Mouse (Mus musculus) MEL (cell line): ENCODE measurements around the gene Slc24a4. TPM values are rescaled to one million over a fixed set of nuclear protein-coding genes. Genes with fewer than 3 reads are reported as not detected.

ENCODE experiments used
- DNase-seq: peaks from one replicate; pipeline ENCODE4 v3.0.0; 2011; ENCODE audit warnings: low read depth, low spot score
- H3K27ac ChIP-seq: 2 replicates; pipeline ENCODE4 v1.5.1; 2012; ENCODE audit warnings: low read depth, mild to moderate bottlenecking, control low read depth, low read length, moderate library complexity; ENCODE audit not compliant: control insufficient read depth
- H3K27me3 ChIP-seq, 2 experiments: fragments of 150-350 bp in 1 of 2; sonication (generic) in 1 of 2; 2 replicates each; pipeline ENCODE4 v1.6.1; 2012; ENCODE audit warnings: low read length in 2 of 2, mild to moderate bottlenecking in 2 of 2, improper control_type of control experiment in 1 of 2, moderate library complexity in 1 of 2; ENCODE audit not compliant: insufficient read depth in 2 of 2, control insufficient read depth in 1 of 2
- H3K36me3 ChIP-seq, 2 experiments: 2 replicates each; pipeline ENCODE4 v1.6.1; 2012 to 2014; ENCODE audit warnings: low read length in 2 of 2, improper control_type of control experiment in 1 of 2, inconsistent platforms in 1 of 2, mild to moderate bottlenecking in 1 of 2; ENCODE audit not compliant: insufficient read depth in 2 of 2, control insufficient read depth in 1 of 2
- H3K4me1 ChIP-seq, 2 experiments: fragments of 150-350 bp in 1 of 2; sonication (generic) in 1 of 2; 2 replicates each; pipeline ENCODE4 v1.6.1; 2012; ENCODE audit warnings: low read length in 2 of 2, improper control_type of control experiment in 1 of 2, mild to moderate bottlenecking in 1 of 2; ENCODE audit not compliant: insufficient read depth in 2 of 2, control insufficient read depth in 1 of 2
- H3K4me3 ChIP-seq, 2 experiments: fragments of 150-350 bp in 1 of 2; sonication (generic) in 1 of 2; 2 replicates each; pipeline ENCODE4 v1.5.1; 2012; ENCODE audit warnings: low read depth in 2 of 2, low read length in 2 of 2, mild to moderate bottlenecking in 2 of 2, moderate library complexity in 2 of 2, control low read depth in 1 of 2, improper control_type of control experiment in 1 of 2; ENCODE audit not compliant: control insufficient read depth in 1 of 2, insufficient read depth in 1 of 2
- H3K79me2 ChIP-seq: 2 replicates; pipeline ENCODE4 v1.6.1; 2012; ENCODE audit warnings: mild to moderate bottlenecking, low read length, moderate library complexity; ENCODE audit not compliant: control insufficient read depth, poor library complexity, insufficient read depth
- H3K9ac ChIP-seq: 2 replicates; pipeline ENCODE4 v1.6.1; 2012; ENCODE audit warnings: low read depth, mild to moderate bottlenecking, control low read depth, low read length, moderate library complexity; ENCODE audit not compliant: control insufficient read depth, poor library complexity, severe bottlenecking
- H3K9me3 ChIP-seq: fragments of 150-350 bp; sonication (generic); replicated peaks from 2 replicates; pipeline ENCODE4 v1.6.1; 2012; ENCODE audit warnings: mild to moderate bottlenecking, low read length, improper control_type of control experiment, moderate library complexity; ENCODE audit not compliant: insufficient read depth
- BHLHE40 ChIP-seq: IDR thresholded peaks from 2 replicates; pipeline ENCODE4 v1.6.1; 2012; ENCODE audit warnings: low read depth, mild to moderate bottlenecking, inconsistent platforms, low read length, improper control_type of control experiment, borderline replicate concordance
- CHD1 ChIP-seq: IDR thresholded peaks from 2 replicates; pipeline ENCODE4 v1.6.1; 2012; ENCODE audit warnings: low read depth, mild to moderate bottlenecking, inconsistent platforms, low read length, improper control_type of control experiment
- CHD2 ChIP-seq: IDR thresholded peaks from 2 replicates; pipeline ENCODE4 v1.6.1; 2011; ENCODE audit warnings: low read length, improper control_type of control experiment
- CTCF ChIP-seq, 3 experiments: IDR thresholded peaks in 2 of 3; conservative IDR thresholded peaks in 1 of 3; 2 replicates each; pipeline ENCODE4 v1.5.1; 2011 to 2012; ENCODE audit warnings: low read length in 3 of 3, low read depth in 2 of 3, mild to moderate bottlenecking in 2 of 3, improper control_type of control experiment in 1 of 3, inconsistent platforms in 1 of 3, mixed read lengths in 1 of 3, moderate library complexity in 1 of 3; ENCODE audit not compliant: control insufficient read depth in 1 of 3, insufficient read depth in 1 of 3, poor library complexity in 1 of 3, severe bottlenecking in 1 of 3
- E2F4 ChIP-seq: IDR thresholded peaks from 2 replicates; pipeline ENCODE4 v1.6.1; 2011; ENCODE audit warnings: low read depth, low read length, improper control_type of control experiment, borderline replicate concordance
- EP300 ChIP-seq, 2 experiments: IDR thresholded peaks; 2 replicates each; pipeline ENCODE4 v1.6.1; 2011; ENCODE audit warnings: improper control_type of control experiment in 2 of 2, low read length in 2 of 2, low read depth in 1 of 2, mild to moderate bottlenecking in 1 of 2
- ETS1 ChIP-seq: IDR thresholded peaks from 2 replicates; pipeline ENCODE4 v1.6.1; 2012; ENCODE audit warnings: low read depth, mild to moderate bottlenecking, inconsistent platforms, low read length, improper control_type of control experiment, moderate library complexity
- GABPA ChIP-seq: IDR thresholded peaks from 2 replicates; pipeline ENCODE4 v1.6.1; 2012; ENCODE audit warnings: low read depth, mild to moderate bottlenecking, inconsistent platforms, low read length, improper control_type of control experiment, moderate library complexity
- HCFC1 ChIP-seq: IDR thresholded peaks from 2 replicates; pipeline ENCODE4 v1.6.1; 2012; ENCODE audit warnings: low read depth, mild to moderate bottlenecking, inconsistent platforms, low read length, improper control_type of control experiment, moderate library complexity
- JUND ChIP-seq: IDR thresholded peaks from 2 replicates; pipeline ENCODE4 v1.6.1; 2011; ENCODE audit warnings: low read depth, mild to moderate bottlenecking, improper control_type of control experiment, low read length
- MAFK ChIP-seq: IDR thresholded peaks from 2 replicates; pipeline ENCODE4 v1.6.1; 2011; ENCODE audit warnings: low read depth, mild to moderate bottlenecking, low read length, improper control_type of control experiment, borderline replicate concordance
- MAX ChIP-seq: IDR thresholded peaks from 2 replicates; pipeline ENCODE4 v1.6.1; 2011; ENCODE audit warnings: low read length, improper control_type of control experiment
- MAZ ChIP-seq: IDR thresholded peaks from 2 replicates; pipeline ENCODE4 v1.6.1; 2012; ENCODE audit warnings: low read depth, mild to moderate bottlenecking, inconsistent platforms, low read length, improper control_type of control experiment
- MEF2A ChIP-seq: IDR thresholded peaks from 2 replicates; pipeline ENCODE4 v1.6.1; 2014; ENCODE audit warnings: low read depth, mild to moderate bottlenecking, inconsistent platforms, low read length, improper control_type of control experiment; ENCODE audit not compliant: poor library complexity, insufficient replicate concordance, severe bottlenecking; ENCODE audit errors: extremely low read depth
- MXI1 ChIP-seq: IDR thresholded peaks from 2 replicates; pipeline ENCODE4 v1.6.1; 2011; ENCODE audit warnings: mild to moderate bottlenecking, low read depth, low read length, improper control_type of control experiment
- NELFE ChIP-seq: IDR thresholded peaks from 2 replicates; pipeline ENCODE4 v1.6.1; 2011; ENCODE audit warnings: low read depth, low read length, improper control_type of control experiment
- NRF1 ChIP-seq: IDR thresholded peaks from 2 replicates; pipeline ENCODE4 v1.6.1; 2014; ENCODE audit warnings: low read depth, mild to moderate bottlenecking, inconsistent platforms, low read length, improper control_type of control experiment, moderate library complexity; ENCODE audit not compliant: poor library complexity, insufficient read depth, severe bottlenecking
- POLR2A ChIP-seq, 2 experiments: IDR thresholded peaks; 2 replicates each; pipeline ENCODE4 v1.6.1; 2011 to 2012; ENCODE audit warnings: low read length in 2 of 2, mild to moderate bottlenecking in 2 of 2, control low read depth in 1 of 2, improper control_type of control experiment in 1 of 2, low read depth in 1 of 2, moderate library complexity in 1 of 2; ENCODE audit not compliant: control insufficient read depth in 1 of 2, insufficient read depth in 1 of 2, poor library complexity in 1 of 2
- POLR2AphosphoS2 ChIP-seq: IDR thresholded peaks from 2 replicates; pipeline ENCODE4 v1.6.1; 2011; ENCODE audit warnings: low read length, improper control_type of control experiment
- POLR2AphosphoS5 ChIP-seq: IDR thresholded peaks from 2 replicates; pipeline ENCODE4 v1.6.1; 2012; ENCODE audit warnings: low read depth, borderline replicate concordance, mild to moderate bottlenecking, inconsistent platforms, low read length, moderate library complexity, mixed read lengths
- RAD21 ChIP-seq: IDR thresholded peaks from 2 replicates; pipeline ENCODE4 v1.6.1; 2011; ENCODE audit warnings: mild to moderate bottlenecking, low read depth, low read length, improper control_type of control experiment
- RCOR1 ChIP-seq: IDR thresholded peaks from 2 replicates; pipeline ENCODE4 v1.6.1; 2012; ENCODE audit warnings: low read depth, mild to moderate bottlenecking, inconsistent platforms, low read length, improper control_type of control experiment
- SIN3A ChIP-seq: IDR thresholded peaks from 2 replicates; pipeline ENCODE4 v1.6.1; 2012; ENCODE audit warnings: low read length, improper control_type of control experiment, inconsistent platforms
- TAL1 ChIP-seq: IDR thresholded peaks from 2 replicates; pipeline ENCODE4 v1.6.1; 2012; ENCODE audit warnings: mild to moderate bottlenecking, inconsistent platforms, low read length, moderate library complexity, mixed read lengths
- TBP ChIP-seq: IDR thresholded peaks from 2 replicates; pipeline ENCODE4 v1.8.0; 2011; ENCODE audit warnings: low read depth, low read length, improper control_type of control experiment
- TCF12 ChIP-seq: IDR thresholded peaks from 2 replicates; pipeline ENCODE4 v1.6.1; 2014; ENCODE audit warnings: low read depth, mild to moderate bottlenecking, inconsistent platforms, low read length, improper control_type of control experiment, moderate library complexity
- USF2 ChIP-seq, 2 experiments: IDR thresholded peaks; 2 replicates each; pipeline ENCODE4 v1.6.1; 2011 to 2012; ENCODE audit warnings: improper control_type of control experiment in 2 of 2, low read length in 2 of 2, borderline replicate concordance in 1 of 2, inconsistent platforms in 1 of 2, low read depth in 1 of 2, mild to moderate bottlenecking in 1 of 2; ENCODE audit not compliant: insufficient read depth in 1 of 2
- ZC3H11A ChIP-seq: IDR thresholded peaks from 2 replicates; pipeline ENCODE4 v1.6.1; 2012; ENCODE audit warnings: low read depth, mild to moderate bottlenecking, inconsistent platforms, low read length, improper control_type of control experiment
- ZMIZ1 ChIP-seq: IDR thresholded peaks from 2 replicates; pipeline ENCODE4 v1.6.1; 2012; ENCODE audit warnings: low read depth, mild to moderate bottlenecking, inconsistent platforms, low read length, improper control_type of control experiment, moderate library complexity
- ZNF384 ChIP-seq: IDR thresholded peaks from 2 replicates; pipeline ENCODE4 v1.6.1; 2012; ENCODE audit warnings: low read depth, mild to moderate bottlenecking, inconsistent platforms, low read length, improper control_type of control experiment
- polyA plus RNA-seq, 2 experiments: library from polyadenylated mRNA; stranded (reverse) in 1 of 2; unstranded in 1 of 2; fragments of >175 nt in 1 of 2; fragments of >200 nt in 1 of 2; gene quantifications; 2 replicates each; pipeline versions ENCODE4 v1.2.1 to v1.2.4; 2012; ENCODE audit warnings: low replicate concordance in 2 of 2, low read depth in 1 of 2; ENCODE audit not compliant: insufficient read length in 2 of 2, insufficient read depth in 1 of 2, missing spikeins in 1 of 2
- total RNA-seq: library from RNA; depleted of rRNA; stranded (reverse); fragments of 300-350 nt; gene quantifications from 2 replicates; pipeline ENCODE4 v1.2.3, GENCODE M21; 2012

Slc24a4 gene
- total and polyA plus RNA-seq, 3 experiments: not detected

- no peaks in the 10 kb centered on the region for H3K9me3 ChIP-seq
- TF ChIP-seq TAL1: no peak
- TF ChIP-seq CTCF (IDR thresholded peaks at IDR 0.05 in 2 of 3, conservative IDR thresholded peaks at IDR 0.05 in 1 of 3; ENCODE audit: control insufficient read depth in 1 of 3, insufficient read depth in 1 of 3, low read depth in 2 of 3, low read length in 3 of 3, poor library complexity in 1 of 3, severe bottlenecking in 1 of 3): 0 out of 6 replicates have a peak, but pooled peaks of 1 of the 3 experiments have one; percentile 4
- TF ChIP-seq ZMIZ1: no peak
- TF ChIP-seq, all 39 proteins: peak for 1
- no peak for DNase-seq
- Histone ChIP-seq H3K27me3 (no peaks in the 10 kb centered on the region), H3K27ac (no peak overlapping the region), H3K4me1 (peaks cover 3 to 5% of the 10 kb centered on the region in 2 experiments), H3K79me2 (no peaks in the 10 kb centered on the region), H3K9ac (no peak overlapping the region), H3K36me3 (peaks cover 0 to 5% of the 10 kb centered on the region in 2 experiments; a peak in 2 of 4 replicates), H3K4me3 (no peak overlapping the region)
Observed at GRCm38 (mm10) chr12:102255012-102255411, 126.5 kb downstream of the Slc24a4 start.

DNA sequence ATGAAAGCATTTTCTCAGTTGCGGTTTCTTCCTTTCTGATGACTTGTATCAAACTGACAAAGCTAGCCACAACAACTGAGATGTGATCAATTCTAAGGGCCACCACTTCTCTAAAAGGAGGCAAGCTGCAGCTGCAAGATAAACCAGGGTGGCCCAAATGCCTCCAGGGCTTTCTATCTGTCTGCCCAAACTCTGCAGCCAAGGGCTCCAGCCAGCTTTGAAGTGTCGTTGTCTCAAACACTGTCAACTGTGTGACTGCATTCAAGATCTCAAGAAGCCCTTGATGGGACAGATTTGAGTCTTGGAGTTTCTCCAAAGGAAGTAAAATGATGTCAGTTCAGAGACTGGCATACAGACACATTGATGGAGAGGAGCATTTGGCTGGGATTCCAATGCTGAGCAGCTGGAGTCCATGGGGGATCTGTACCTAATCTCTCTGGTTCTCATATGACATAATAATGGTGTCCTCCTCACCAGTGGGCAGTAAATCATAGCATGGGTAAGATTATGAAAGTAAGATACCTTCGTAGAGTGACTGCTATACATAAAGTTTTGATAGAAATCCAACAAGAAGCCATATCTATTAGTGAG, 130.1 kb downstream of the Slc24a4 start:
- Histone ChIP-seq H3K36me3 (peaks cover 0 to 5% of the 10 kb centered on the region in 2 experiments; a peak in 2 of 4 replicates), H3K9ac (no peak overlapping the region), H3K27me3 (no peaks in the 10 kb centered on the region), H3K4me1 (peaks cover 3 to 5% of the 10 kb centered on the region in 2 experiments), H3K27ac (peak overlapping the region; percentile 24), H3K9me3 (no peaks in the 10 kb centered on the region), H3K79me2 (no peaks in the 10 kb centered on the region), H3K4me3 (no peak overlapping the region)
- peak; percentile 93 for DNase-seq
- TF ChIP-seq SIN3A: peak; percentile 44; the same call in 1 of the 2 replicates
- no peak for TF ChIP-seq USF2 (IDR thresholded peaks at IDR 0.05; ENCODE audit: borderline replicate concordance in 1 of 2, insufficient read depth in 1 of 2, low read depth in 1 of 2, low read length in 2 of 2)
- no peak for TF ChIP-seq NRF1
- peak; percentile 95 to 98 for TF ChIP-seq EP300 (IDR thresholded peaks at IDR 0.05; ENCODE audit: low read depth in 1 of 2, low read length in 2 of 2)
- TF ChIP-seq POLR2A (IDR thresholded peaks at IDR 0.05; ENCODE audit: control insufficient read depth in 1 of 2, insufficient read depth in 1 of 2, low read depth in 1 of 2, low read length in 2 of 2, poor library complexity in 1 of 2): no peak
- peak; percentile 6; the same call in 1 of the 2 replicates for TF ChIP-seq BHLHE40
- TF ChIP-seq MAZ: 0 out of 2 replicates have a peak, but pooled peaks have one; percentile 17
- no peak for TF ChIP-seq POLR2AphosphoS5
- peak; percentile 82 for TF ChIP-seq TBP
- no peak for TF ChIP-seq ZC3H11A
- no peak for TF ChIP-seq ZNF384
- TF ChIP-seq ETS1: peak; percentile 88
- no peak for TF ChIP-seq RAD21
- TF ChIP-seq NELFE: no peak
- no peak for TF ChIP-seq MXI1
- no peak for TF ChIP-seq GABPA
- no peak for TF ChIP-seq CTCF (IDR thresholded peaks at IDR 0.05 in 2 of 3, conservative IDR thresholded peaks at IDR 0.05 in 1 of 3; ENCODE audit: control insufficient read depth in 1 of 3, insufficient read depth in 1 of 3, low read depth in 2 of 3, low read length in 3 of 3, poor library complexity in 1 of 3, severe bottlenecking in 1 of 3)
- TF ChIP-seq HCFC1: no peak
- peak; percentile 91 for TF ChIP-seq RCOR1
- no peak for TF ChIP-seq JUND
- TF ChIP-seq TCF12: peak; percentile 95
- no peak for TF ChIP-seq POLR2AphosphoS2
- no peak for TF ChIP-seq MEF2A
- TF ChIP-seq CHD2: no peak; the same call in 1 of the 2 replicates
- no peak for TF ChIP-seq CHD1
- TF ChIP-seq MAFK: no peak
- TF ChIP-seq ZMIZ1: no peak
- TF ChIP-seq E2F4: no peak
- no peak for TF ChIP-seq MAX
